Mouse (Mus musculus): Measurements from ENCODE around the gene Mdfi. TPM values are rescaled to one million over a fixed set of nuclear protein-coding genes. Genes with fewer than 3 reads are reported as not detected.
A peak's percentile ranks its signal among the peaks of the same experiment; 100 is the strongest.

Mdfi gene
- total RNA-seq, 2 experiments from 2014 or later = 10.3 to 12.9 TPM

- no peak for DNase-seq (ENCODE audit: low spot score in 2 of 2)
These were observed 29.2 kb downstream of the Mdfi start for GRCm38 (mm10) chr17:47805047-47805835.

DNA sequence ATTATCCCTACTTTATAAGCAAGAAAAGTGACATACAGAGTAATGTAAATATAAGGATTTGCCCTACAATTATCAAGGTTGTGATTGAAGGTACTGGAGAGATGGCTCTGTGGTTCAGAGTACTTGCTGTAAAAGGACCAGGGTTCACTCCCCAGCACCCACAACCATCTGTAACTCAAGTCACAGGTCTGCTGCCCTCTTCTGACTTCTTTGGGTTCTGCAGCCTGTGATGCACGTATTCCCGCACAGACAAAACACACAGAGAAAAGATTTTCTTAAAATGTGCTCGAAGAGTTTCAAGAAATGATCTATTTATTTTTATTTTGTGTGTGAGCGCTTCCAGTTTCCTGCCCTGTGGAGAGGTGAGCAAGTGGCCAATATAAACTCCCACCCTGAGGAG lies 30.8 kb downstream of the Mdfi start:
- no peak for DNase-seq (ENCODE audit: low spot score in 2 of 2)

DNA sequence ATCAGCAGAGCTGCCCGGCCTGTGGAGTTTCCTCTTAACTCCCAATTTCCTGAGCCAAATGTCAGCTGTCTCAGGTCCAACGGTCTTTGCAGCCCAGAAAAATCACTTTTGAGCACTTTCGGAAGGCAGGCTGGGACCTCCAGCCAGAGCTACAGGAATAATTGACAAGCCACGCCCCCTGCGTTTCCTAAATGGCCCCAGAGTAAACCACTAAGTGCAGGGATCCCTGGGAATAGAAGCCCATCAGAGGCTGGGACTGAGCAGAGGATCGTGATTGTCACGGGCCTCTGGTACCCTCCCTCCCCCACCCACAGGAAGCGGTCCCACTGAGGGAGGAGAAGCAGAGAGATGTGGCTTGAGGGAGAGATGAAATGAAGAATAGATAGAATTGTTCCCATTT lies 31.7 kb downstream of the Mdfi start:
- no peak for DNase-seq (ENCODE audit: low spot score in 2 of 2)

DNA sequence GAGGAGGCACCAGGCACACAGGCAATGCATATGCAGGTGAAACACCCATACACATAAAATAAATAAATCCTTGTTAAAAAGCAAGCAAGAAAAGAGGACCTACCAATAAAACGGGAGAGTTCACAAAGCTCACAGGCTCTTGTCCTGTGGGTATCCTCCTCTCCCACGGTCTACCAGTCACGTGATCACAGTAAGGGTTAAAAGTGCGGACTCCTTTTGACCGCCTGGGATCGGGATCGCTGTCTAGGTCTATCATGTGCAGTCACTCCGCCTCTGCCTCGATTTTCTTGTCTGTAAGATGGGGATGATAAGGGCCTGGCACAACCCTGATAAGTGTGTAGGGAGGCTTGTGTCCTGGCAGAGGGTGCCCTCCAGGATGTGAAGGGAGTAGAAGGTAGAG lies 37.1 kb downstream of the Mdfi start:
- no peak for DNase-seq (ENCODE audit: low spot score in 2 of 2)

DNA sequence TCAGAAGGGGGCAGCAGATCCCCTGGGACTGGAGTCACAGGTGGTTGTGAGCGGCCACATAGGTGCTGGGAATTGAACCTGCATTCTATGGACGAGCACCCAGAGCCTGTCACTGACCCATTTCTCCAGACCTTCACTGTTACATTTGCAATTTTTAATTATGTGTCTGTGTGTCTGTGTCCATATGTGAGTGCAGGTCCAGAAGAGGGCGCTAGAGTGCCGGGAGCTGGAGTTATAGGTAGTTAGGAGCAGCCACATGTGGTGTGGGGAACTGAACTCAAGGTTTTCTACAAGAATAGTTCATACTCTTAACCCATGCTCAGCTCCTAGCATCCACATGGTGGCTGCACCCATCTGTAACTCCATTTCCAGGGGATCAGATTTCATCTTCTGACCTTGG lies 37.5 kb downstream of the Mdfi start:
- DNase-seq (ENCODE audit: low spot score in 2 of 2) = no peak

GRCm38 (mm10) chr17:47796156-47796816 lies 38.2 kb downstream of the Mdfi start:
- DNase-seq (ENCODE audit: low spot score in 2 of 2) = no peak

DNA sequence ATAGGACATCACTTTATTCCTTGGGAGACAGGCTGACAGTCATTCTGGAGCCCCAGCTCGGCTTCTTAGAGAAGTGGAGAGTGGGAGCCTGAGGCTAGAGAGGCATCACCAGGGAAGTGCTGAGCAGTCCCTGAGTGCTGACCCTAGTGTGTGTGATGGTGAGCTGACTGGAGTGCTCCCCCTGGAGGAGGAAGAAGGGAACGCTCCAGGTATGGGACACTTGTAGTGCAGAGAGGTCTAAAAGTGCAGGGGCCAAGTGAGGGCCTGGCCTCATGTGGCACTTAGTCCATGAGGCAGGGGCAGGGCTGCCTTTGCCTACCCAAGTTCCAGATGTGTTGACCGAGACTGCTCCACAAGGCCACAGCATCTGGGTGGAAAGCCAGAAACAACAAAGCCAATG lies 39.0 kb downstream of the Mdfi start:
- DNase-seq (ENCODE audit: low spot score in 2 of 2) = no peak

DNA sequence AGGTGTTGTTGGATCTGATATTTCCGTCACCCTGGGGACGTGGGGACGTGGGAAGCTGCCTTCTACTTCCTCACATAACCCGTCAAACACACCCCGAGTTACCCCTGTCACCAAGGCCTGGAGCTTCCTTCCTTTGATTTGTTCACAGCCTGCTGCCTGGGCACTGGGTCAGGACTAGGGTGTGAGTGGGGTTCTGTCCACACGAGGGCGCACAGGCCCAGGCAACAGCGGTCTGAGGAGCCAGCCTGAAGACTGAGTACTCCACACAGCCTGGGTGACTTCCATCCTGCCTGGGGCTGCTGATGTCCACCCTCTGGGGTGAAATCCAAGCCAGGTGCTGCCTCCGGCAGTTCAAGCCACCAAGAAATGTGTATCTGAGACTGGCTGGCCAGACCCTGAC lies 41.1 kb downstream of the Mdfi start:
- peak; percentile 75 to 82 for DNase-seq (ENCODE audit: low spot score in 2 of 2)

- DNase-seq (ENCODE audit: low spot score in 2 of 2) = peak; percentile 56 to 66
These were observed 42.2 kb downstream of the Mdfi start for GRCm38 (mm10) chr17:47792098-47792863.

DNA sequence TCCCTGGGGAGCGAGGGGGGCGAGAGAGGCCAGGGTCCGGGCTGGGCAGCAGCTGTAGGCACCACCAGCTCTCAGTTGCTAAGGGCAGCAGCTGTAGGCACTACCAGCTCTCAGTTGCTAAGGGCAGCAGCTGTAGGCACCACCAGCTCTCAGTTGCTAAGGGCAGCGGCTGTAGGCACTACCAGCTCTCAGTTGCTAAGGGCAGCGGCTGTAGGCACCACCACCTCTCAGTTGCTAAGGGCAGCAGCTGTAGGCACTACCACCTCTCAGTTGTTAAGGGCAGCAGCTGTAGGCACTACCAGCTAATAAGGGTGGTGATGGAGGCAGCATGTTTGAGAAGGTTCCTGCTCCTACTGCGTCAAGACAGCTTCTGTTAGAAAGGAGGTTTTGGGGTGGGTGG lies 45.5 kb downstream of the Mdfi start:
- DNase-seq (ENCODE audit: low spot score in 2 of 2) = no peak

GRCm38 (mm10) chr17:47788306-47788705 lies 46.2 kb downstream of the Mdfi start:
- no peak for DNase-seq (ENCODE audit: low spot score in 2 of 2)

- no peak for DNase-seq (ENCODE audit: low spot score in 2 of 2)
These were observed 46.9 kb downstream of the Mdfi start for GRCm38 (mm10) chr17:47787632-47788031.

GRCm38 (mm10) chr17:47784411-47784810 lies 50.1 kb downstream of the Mdfi start:
- DNase-seq (ENCODE audit: low spot score in 2 of 2) = no peak

DNA sequence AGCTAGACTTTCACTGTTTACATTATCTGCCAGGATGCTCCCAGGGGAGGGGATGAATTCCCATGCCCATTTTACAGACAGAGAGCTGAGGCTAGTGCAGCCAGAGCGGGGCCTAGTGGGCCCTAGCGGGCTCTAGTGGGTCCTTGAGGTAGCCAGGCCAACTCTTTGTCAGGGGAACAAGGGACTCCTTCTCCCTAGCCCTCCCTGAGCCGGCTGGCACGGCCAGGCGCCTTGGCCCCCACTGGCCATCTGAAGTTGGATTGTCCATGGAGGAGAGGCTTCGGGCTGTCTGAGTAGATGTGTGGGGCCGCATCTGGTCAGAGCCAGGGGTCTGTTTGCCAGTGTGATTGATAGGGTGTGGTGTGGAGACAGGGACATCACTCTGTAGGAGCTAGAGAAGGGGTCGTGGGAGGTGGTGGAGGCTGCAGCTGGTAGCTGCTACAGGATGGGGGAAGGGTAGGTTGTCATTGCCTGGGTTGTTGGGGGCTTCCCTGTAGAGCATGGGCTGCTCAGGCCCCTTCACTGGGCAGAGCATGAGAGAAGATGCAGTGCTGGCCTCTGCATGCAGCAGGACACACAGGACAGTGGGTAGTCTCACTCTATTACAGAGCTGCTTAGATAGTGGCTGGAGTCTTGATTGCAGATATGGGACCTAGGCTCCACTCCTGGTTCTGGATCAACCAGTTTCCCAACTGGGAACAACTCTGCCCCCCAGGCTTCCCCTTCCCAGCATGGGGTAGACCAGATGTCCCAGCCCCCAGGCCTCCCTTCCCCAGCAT lies 50.9 kb downstream of the Mdfi start:
- no peak for DNase-seq (ENCODE audit: low spot score in 2 of 2)

DNA sequence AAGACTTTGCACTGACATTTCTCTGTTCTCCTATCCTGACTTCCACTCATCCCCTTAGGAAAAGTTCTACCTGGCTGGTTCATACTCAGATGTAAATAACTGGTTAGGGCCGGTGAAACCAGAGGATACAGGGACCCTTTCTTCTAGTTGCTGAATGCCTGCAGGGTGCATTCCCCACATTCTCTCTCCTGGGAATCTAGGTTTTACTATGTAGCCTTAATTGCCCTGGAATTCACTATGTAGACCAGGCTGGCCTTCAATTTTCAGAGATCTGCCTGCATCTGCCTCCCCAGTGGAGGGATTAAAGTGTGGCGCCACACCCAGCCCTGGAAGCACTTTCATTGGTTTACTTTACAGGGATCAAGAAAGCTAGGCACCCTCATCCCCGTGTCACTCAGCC lies 52.0 kb downstream of the Mdfi start:
- no peak for DNase-seq (ENCODE audit: low spot score in 2 of 2)

DNA sequence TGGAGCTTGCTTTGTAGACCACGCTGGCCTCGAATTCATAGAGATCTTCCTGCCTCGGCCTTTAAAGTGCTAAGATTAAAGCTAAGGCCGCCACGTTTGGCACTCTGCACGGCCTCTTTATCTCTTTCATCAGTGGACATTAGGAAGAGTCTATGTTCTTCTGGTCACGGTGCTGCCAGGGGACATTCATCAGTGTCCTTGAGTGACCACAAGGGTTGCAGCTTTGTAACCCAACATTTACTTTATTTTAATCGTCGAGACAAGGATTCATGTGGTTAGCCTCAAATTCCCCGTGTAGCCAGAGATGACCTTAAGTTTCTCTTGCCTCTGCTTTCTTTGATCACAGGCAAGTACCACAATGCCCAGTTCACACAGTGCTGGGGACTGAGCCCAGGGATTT lies 54.0 kb downstream of the Mdfi start:
- no peak for DNase-seq (ENCODE audit: low spot score in 2 of 2)

GRCm38 (mm10) chr17:47777141-47777540 lies 57.4 kb downstream of the Mdfi start:
- DNase-seq (ENCODE audit: low spot score in 2 of 2) = no peak

GRCm38 (mm10) chr17:47773604-47774003 lies 60.9 kb downstream of the Mdfi start:
- no peak for DNase-seq (ENCODE audit: low spot score in 2 of 2)

- no peak for DNase-seq (ENCODE audit: low spot score in 2 of 2)
These were observed 64.8 kb downstream of the Mdfi start for GRCm38 (mm10) chr17:47769389-47770299.

GRCm38 (mm10) chr17:47768707-47769276 lies 65.7 kb downstream of the Mdfi start:
- no peak for DNase-seq (ENCODE audit: low spot score in 2 of 2)
